Mouse (Mus musculus): ENCODE measurements around the gene S100a13.

DNA sequence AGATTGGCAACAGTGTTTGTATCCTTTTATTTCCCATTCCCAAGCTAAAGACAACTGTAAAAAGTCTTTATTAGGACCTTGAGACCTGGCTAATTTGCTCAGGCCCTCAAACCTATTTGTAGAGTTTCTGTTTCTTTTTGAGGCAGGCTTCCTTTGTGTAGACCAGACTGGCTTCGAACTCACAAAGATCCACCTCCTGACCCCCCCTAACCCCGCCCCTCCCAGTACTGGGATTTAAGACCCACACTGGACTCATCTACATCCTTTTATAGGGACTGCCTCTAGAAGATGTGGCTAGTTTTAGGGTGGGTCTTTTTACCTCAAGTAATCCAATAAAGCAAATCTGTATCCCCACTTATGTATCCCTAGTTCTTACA, 4.5 kb upstream of the S100a13 start:
- no peak for TF ChIP-seq CTCF (IDR thresholded peaks at IDR 0.05; ENCODE audit: low read depth, low read length)
- TF ChIP-seq POLR2A (IDR thresholded peaks at IDR 0.05; ENCODE audit: borderline replicate concordance, low read depth, low read length): no peak
